Mouse (Mus musculus): Measurements from ENCODE around the gene Slc25a16. TPM values are rescaled to one million over a fixed set of nuclear protein-coding genes. Genes with fewer than 3 reads are reported as not detected.
"Not testable (repeated sequence)": the region's sequence is repeated elsewhere in the genome, so short reads cannot be mapped to it uniquely, and the experiment has no call there.

Slc25a16 gene
- total RNA-seq, 1 experiment from 2014 or later = 19.2 TPM

DNA sequence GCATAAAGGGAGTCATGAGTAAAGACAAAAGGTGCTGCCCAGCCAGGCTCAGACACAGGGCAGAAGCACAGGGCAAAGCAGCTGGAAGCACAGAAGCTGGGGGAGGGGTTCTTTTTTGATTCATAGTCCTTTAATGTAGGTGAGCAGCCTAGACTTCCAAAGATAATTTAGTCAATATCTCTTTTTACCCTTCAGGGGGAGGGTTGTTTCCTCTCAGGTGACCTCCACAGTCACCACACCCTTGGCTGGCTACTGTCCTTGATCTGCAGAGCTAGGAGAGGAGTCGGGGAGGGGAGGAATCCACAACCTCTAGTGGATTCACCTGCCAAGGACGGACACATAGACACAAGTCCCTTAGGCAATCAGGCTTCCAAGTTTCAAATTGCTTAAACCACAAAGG, 22.4 kb upstream of the Slc25a16 start:
- no peak for ATAC-seq (replicated peaks; ENCODE audit: insufficient number of reproducible peaks, low FRiP score, low TSS enrichment, poor library complexity, severe bottlenecking)

DNA sequence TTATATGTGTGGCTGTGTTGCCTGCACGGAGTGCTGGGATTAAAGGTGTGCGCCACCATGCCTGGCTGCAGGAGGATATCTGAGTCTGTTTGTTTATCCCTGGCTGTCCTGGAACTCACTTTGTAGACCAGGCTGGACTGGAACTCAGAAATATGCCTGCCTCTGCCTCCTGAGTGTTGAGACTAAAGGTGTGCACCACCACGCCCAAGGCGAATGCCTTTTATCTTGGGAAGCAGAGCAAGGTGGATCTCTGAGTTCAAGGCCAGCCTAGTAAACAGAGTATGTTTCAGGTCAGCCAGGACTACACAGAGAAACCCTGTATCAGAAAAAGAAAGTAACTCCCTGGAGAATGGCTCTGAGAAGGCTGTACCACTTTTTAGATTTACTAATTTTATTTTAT, 20.3 kb upstream of the Slc25a16 start:
- no peak for ATAC-seq (replicated peaks; ENCODE audit: insufficient number of reproducible peaks, low FRiP score, low TSS enrichment, poor library complexity, severe bottlenecking)

DNA sequence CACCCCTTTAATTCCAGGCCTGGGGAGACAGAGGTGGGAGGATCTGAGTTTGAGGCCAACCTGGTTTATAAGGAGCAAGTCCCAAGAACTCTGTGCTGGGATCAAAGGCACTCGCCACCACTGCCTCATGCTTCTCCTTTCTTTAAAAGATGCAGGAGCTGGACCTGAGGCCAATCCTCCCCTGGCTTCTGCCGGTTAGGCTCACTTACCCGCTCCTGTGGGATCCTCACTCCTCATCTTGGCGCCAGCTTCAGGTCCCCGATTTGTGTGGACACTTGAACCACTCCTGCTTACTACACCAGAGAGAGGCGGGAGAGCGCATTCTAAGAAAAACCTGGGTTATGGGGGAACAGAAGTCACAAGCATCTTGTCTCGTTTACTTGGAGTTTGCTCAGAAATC, 18.6 kb upstream of the Slc25a16 start:
- no peak for ATAC-seq (replicated peaks; ENCODE audit: insufficient number of reproducible peaks, low FRiP score, low TSS enrichment, poor library complexity, severe bottlenecking)

DNA sequence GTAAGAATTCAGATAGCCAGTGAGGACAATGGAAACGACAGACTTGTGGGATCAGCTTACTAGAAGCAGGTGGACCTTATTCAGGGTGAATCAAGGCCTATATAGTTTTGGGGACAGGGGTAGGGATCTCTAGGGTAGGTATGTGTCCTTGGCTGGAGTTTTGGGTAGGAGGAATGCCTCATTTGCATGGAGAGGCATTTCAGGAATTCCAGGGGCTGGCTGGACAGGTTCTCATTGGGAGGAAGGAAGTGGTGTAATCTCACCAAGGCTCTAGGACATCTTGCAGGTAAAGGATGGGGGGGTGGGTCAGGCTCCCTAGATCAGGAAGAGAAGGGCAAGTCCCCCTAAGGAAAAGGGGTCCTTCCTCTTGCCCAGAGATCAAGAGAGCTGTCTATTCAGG, 17.6 kb upstream of the Slc25a16 start:
- no peak for ATAC-seq (replicated peaks; ENCODE audit: insufficient number of reproducible peaks, low FRiP score, low TSS enrichment, poor library complexity, severe bottlenecking)

DNA sequence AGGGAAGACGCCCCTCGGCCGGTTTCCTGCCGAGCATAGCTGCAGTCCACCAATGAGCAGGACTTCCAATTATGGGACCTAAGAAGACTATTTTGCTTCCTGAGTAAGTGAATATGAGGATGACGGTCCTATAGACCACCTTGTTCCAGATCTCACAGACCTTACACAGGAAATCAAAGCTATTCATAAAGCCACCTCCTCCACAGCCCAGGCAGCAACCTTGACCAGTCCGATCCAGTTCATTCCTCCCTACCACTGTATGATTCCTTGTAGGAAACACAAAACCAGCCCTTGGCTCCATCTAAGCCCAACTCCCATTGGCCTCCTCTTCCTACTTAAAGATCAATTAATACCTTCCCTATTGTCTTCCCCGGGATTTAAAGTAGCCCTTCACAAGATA, 14.1 kb upstream of the Slc25a16 start:
- ATAC-seq (replicated peaks; ENCODE audit: insufficient number of reproducible peaks, low FRiP score, low TSS enrichment, poor library complexity, severe bottlenecking) = no peak

DNA sequence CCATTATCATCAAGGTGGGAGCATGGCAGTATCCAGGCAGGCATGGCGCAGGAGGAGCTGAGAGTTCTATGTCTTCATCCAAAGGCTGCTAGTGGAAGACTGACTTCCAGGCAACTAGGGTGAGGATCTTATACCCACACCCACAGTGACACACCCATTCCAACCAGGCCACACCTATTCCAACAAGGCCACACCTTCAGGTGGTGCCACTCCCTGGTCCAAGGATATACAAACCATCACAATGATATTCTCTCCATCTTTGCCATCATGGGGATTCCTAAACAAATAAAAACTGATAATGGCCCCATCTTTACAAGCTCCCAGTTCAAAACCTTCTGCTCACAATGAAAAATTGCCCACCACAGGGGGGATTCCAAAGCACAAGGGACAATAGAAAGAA, 11.5 kb upstream of the Slc25a16 start, which contains the start of gene Tet1:
Tet1 (minus strand) TSS at position 101 of the 400 bp plus-strand sequence.
- ATAC-seq (replicated peaks; ENCODE audit: insufficient number of reproducible peaks, low FRiP score, low TSS enrichment, poor library complexity, severe bottlenecking) = not testable (repeated sequence)

DNA sequence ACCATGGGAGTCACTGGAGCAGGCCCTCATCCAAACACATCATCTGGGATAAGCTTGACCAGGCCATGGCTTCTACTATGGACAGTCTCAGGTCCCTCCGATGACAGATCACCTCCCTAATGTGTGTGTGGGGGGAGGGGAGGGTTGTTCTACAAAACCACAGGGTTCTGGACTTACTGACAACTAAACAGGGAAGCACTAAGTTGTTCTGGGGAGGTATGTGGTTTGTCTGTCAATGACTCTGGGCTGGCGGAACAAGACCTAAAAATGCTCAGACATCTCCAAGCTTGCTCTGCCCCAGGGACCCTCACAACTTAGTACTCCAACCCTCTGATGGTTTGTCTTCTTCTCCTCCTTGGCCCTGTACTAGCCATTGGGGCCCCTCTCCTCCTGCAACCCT, 9.3 kb upstream of the Slc25a16 start:
- no peak for ATAC-seq (replicated peaks; ENCODE audit: insufficient number of reproducible peaks, low FRiP score, low TSS enrichment, poor library complexity, severe bottlenecking)

DNA sequence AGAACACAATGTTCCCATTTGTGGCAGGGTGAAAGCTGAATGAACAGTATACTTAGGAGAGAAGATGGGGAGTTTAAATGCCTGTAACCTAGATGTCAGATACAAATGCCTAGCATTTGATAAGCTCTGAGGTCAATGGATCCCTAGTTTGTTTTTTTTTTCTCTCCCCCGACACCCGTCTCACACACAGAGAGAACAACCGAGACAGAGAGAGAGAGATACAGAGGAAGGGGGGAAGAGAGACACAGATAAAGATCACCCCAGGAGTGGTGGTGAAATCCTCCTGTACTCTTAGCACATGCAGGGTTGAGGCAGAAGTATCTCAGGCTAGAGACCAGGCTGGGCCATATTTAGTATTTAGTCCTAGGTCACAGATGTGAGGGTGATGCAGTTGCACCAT, 1.4 kb upstream of the Slc25a16 start:
- ATAC-seq (replicated peaks; ENCODE audit: insufficient number of reproducible peaks, low FRiP score, low TSS enrichment, poor library complexity, severe bottlenecking) = no peak

DNA sequence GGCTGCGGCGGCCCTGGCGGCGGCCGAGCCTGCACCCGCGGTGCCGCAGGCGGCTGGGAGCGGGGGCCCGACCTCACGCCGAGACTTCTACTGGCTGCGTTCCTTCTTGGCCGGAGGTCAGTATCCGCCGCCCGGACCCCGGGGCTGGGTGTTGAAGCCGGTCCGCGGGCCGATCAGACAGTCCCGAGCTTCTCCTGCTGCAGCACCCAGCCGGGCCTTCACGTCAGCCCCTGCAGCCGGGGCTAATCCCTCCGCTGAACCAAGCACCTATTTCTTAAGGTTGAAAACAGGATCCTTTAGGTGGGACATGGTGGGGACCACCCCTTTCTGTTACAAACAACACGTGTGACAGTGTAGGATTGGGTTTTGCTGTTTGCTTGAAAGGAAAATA, 328 bp downstream of the Slc25a16 start:
- no peak for ATAC-seq (replicated peaks; ENCODE audit: insufficient number of reproducible peaks, low FRiP score, low TSS enrichment, poor library complexity, severe bottlenecking)

DNA sequence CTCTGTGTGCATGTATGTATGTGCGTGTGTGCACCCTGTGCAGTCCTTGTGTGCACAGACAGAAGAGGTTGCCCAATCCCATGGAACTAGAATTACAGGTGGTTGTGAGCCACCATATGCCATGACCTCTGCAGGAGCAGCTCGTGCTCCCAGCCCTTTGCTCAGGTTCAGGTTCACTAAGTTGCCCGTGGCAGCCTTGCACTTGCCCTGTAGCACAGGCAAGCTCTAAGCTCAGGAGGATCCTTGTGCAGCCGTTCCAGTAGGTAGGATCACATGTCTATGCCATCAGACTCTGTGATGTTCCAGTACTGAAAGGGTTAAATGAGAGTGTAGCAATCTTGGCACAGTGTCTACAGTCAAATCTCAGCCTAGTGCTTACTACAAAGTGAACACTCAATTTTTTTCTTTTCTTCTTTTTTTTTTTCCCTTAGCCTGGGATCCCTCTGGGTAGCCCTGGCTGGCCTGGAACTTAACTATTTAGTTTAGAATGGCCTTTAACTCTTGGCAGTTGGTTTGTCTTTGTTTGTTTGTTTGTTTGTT, 3.7 kb downstream of the Slc25a16 start:
- ATAC-seq (replicated peaks; ENCODE audit: insufficient number of reproducible peaks, low FRiP score, low TSS enrichment, poor library complexity, severe bottlenecking) = no peak

DNA sequence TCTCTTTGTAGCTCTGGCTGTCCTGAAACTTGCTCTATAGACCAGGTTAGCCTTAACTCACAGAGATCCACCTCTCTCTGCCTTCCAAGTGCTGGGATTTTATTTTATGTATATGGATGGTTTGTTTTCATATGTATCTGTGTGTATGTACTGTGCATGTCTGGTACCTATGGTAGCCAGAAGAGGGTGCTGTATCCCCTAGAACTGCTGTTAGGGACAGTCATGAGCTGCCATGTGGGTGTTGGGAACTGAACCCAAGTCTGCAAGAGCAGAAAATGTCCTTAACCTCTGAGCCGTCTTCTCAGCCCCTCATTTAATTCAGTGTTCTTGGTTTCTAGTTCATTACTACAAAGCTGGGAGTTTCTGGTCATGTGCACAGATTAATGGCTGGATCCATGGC, 11.9 kb downstream of the Slc25a16 start:
- ATAC-seq (replicated peaks; ENCODE audit: insufficient number of reproducible peaks, low FRiP score, low TSS enrichment, poor library complexity, severe bottlenecking) = no peak

DNA sequence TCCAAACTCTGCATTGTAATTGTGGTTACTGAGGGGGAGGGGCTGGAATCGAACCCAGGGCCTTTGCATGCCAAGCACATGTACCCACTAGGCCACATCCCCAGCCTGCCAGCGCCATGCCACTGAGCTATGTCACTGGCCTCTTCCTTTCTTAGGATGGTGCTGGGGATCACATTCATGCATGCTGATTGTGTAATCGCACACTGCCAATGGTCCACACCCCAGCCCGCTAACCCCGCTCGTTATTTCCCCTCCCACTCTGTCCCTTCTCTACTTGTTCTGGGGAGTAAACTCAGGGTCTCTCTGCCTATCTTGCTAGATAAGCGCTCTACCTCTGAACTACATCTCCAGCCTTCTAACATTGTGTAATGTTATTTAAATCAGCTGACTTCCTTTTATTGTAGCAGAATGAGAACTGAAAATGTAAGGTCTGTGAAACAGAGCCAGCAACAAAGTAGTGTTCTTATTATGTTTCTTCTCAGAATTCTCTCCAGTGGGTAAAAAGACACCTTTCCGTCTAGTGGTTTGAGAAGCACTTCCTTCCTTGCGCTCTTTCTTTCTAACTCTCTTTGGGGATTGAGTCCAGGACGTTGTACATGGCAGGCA, 24.6 kb downstream of the Slc25a16 start:
- ATAC-seq (replicated peaks; ENCODE audit: insufficient number of reproducible peaks, low FRiP score, low TSS enrichment, poor library complexity, severe bottlenecking) = peak; percentile 37

DNA sequence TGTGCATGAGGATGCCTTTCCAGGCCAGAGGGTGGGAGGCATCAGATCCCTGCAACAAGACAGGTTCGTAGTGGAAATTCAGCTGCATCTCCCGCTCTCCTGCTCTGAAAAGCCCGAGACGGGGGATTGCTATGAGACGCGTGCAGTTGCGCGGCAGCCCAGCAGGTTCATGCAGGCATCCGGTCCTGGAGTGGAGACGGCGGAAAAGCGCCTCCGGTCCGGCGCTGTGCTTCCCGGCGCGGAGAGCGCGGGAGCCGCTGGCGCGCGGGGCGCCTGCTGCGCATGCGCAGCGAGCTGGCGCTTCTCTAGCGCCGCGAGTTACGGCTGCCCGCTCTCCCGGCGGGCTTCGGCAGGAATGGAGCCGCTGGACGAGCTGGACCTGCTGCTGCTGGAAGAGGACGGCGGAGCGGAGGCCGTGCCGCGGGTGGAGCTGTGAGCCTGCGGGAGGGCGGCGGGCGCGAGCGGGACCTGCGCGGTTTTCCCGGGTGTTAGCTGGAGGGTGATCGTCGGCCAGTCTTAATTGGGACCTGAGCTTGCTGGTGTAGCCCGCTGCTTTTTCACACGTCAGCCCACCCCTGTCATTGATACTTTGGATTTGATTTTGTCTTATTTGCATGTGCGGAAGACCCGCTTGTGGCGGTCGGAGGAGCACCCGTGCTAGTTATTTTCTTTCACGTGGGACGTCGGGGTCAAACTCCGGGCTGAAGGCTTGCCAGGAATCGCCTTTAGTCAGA, 26.5 kb downstream of the Slc25a16 start, which contains the start of gene Dna2:
Dna2 (plus strand) TSS at position 289 of the 734 bp plus-strand sequence.
- no peak for ATAC-seq (replicated peaks; ENCODE audit: insufficient number of reproducible peaks, low FRiP score, low TSS enrichment, poor library complexity, severe bottlenecking)

DNA sequence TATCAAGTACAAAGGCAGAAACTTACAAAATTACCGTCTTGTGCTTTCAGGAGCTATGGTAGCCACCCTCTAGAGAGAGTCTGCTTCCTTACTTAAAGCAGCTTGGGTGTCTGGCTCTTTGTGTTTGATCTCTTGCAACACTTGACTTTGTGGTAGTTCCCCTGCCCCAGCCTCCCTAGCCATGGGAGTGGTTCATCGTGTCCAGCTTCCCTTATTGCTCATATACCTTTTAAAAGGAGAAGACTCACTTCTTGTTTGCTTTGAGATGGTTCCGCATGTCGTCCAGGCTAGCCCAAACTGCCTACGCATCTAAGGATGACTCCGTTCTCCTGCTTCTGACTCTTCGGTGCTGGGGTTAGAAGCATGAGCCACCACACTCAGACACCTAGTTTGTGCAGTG, 28.1 kb downstream of the Slc25a16 start:
- ATAC-seq (replicated peaks; ENCODE audit: insufficient number of reproducible peaks, low FRiP score, low TSS enrichment, poor library complexity, severe bottlenecking) = peak; percentile 90

DNA sequence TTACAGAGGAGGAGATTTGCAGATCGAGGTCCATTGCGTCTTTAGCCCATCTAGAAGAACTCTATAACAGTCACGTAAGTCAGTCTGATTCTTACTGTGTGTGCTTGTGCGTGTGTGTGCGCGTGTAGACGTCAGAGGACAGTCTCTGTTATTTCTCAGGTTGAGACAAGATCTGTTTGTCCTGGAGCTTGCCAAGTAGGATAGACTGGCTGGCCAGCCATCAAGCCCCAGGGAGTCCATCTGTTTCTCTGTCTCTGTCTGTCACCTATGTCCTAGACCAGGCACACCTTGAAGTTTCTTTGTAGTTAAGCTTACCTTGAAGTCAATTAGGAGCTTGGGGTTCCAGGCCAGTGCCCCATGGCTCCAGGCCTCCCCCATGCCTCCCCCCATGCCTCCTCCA, 43.5 kb downstream of the Slc25a16 start:
- ATAC-seq (replicated peaks; ENCODE audit: insufficient number of reproducible peaks, low FRiP score, low TSS enrichment, poor library complexity, severe bottlenecking) = no peak

DNA sequence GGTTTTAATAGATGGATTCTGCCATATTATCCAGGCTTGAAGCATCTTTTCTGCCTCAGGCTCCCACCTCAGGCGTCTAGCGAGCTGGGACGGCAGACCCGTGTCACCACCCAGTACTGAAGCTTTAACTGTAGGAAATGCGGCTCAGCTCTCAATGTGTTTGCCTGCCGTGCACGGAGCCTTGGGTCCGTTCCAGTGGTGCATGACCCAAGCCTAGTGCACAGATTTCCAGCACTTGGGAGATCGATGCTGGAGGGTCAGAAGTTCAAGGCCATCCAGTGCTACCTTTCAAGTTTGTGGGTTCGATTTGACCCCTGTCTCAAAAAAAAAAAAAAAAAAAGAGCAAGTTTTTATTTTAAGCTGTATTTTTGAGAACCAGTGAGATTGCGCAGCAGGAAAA, 45.4 kb downstream of the Slc25a16 start:
- ATAC-seq (replicated peaks; ENCODE audit: insufficient number of reproducible peaks, low FRiP score, low TSS enrichment, poor library complexity, severe bottlenecking) = no peak

DNA sequence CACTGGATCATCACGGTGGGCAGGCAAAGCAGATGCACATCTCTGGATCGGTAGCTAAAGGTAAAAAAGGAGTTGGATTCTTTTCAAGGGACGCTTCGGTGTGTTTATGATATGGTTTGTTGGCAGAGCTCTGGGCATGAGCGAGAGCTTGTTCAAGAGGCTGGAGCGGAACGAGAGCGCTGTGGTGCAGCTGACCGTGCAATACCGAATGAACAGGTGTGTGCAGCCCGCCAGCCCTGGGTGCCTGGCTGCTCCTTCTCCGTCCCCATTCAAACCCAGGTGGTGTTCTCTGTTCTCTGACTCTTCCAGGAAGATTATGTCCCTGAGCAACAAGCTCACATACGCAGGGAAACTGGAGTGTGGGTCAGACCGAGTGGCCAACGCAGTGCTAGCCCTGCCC, 45.9 kb downstream of the Slc25a16 start:
- ATAC-seq (replicated peaks; ENCODE audit: insufficient number of reproducible peaks, low FRiP score, low TSS enrichment, poor library complexity, severe bottlenecking) = no peak

DNA sequence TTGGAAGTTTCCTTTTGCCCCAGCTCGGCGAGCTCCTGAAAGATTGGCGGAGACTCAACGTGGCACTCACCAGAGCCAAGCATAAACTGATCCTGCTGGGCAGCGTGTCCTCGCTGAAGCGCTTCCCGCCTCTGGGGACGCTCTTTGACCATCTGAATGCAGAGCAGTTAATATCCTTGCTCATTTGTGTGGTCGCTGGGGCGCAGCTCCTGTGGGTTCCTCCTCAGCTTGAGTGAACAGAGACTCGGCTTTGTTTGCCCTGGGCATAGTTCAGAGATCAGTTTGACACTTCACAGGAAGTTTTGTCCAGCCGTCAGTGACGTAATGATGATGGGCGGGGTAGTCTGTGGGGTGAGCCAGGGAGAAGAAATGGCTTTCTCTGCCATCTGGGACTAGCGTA, 51.4 kb downstream of the Slc25a16 start:
- peak; percentile 47 for ATAC-seq (replicated peaks; ENCODE audit: insufficient number of reproducible peaks, low FRiP score, low TSS enrichment, poor library complexity, severe bottlenecking)

DNA sequence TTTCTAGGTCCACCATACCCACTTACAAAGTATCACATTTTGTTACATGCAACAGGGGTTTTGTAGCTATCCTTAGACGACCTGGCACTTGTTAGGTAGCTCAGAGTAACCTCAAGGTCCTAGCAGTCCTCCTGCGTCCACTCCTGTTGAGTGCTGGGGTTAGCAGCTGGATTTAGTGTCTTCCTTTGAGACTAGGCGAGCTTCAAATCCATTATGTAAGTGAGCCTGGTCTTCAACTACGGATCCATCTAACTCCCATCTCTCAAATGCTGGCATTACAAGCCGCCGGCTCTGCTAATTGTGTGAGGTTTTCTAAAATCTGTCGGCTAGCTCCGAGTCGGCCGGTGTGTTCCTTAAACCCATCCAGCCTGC, 59.2 kb downstream of the Slc25a16 start:
- no peak for ATAC-seq (replicated peaks; ENCODE audit: insufficient number of reproducible peaks, low FRiP score, low TSS enrichment, poor library complexity, severe bottlenecking)
